ENCODE assay signal across 7 mouse cellular contexts in the genomic region with DNA sequence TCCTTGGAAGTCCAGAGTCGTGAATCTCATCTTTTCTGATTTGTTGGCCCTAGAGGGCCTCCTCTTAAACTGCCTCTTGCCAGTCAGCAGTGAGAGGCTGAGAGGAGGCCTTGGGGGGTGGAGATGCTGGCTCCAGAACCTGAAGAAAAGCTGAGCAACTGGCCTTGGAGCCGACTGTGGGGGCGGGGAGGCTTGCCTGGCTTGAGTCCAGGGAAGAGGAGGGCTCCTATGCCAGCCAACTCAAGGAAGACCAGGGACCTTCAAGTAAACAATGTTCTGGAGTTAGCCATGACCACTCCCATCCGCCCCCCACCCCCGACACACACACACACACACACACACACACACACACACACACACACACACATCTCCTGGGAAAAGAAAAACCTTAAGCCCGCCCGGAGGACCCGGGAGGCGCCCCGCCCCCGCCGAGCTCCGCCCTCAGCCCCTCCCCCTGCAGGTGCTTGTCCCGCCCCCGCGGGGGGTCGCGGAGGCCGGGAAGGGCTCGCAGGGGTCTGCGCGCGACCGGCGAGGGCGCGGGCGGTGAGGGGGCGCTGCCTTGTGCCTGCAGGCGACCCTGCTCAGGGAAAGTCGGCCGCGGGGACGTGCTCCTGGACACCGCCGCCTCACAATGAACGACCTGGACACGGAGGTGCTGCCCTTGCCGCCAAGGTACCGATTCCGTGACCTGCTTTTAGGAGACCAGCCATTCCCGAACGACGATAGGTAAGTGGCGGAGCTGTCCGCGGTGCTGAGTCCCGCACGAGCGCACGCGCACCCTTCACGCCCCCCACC. TPM values are rescaled to one million over a fixed set of nuclear protein-coding genes. Genes with fewer than 3 reads are reported as not detected.
DNase-seq lines count a peak whose midpoint lies in the region; ATAC-seq and TF ChIP-seq lines count a peak whose summit lies in the region.

A gene (plus strand): TSS at position 398 of the 795 bp plus-strand sequence.

- H3K27me3 ChIP-seq in embryonic facial prominence, embryonic 12.5 days = peaks cover 43% of the 10 kb centered on the region
- peaks cover 5% of the 10 kb centered on the region; the same call in 1 of the 2 replicates for H3K27me3 ChIP-seq in hindbrain, embryonic 14.5 days (ENCODE audit: control insufficient read depth, insufficient read depth, low read length)
- H3K27me3 ChIP-seq in midbrain, embryonic 10.5 days (ENCODE audit: low read depth, poor library complexity, severe bottlenecking) = peaks cover 52% of the 10 kb centered on the region
- H3K27me3 ChIP-seq in stomach, postnatal 0 days (ENCODE audit: control insufficient read depth, insufficient read depth, low read length) = no peaks in the 10 kb centered on the region

- no peak for TF ChIP-seq CTCF in stomach, postnatal 0 days (IDR thresholded peaks at IDR 0.05; ENCODE audit: low read depth)

- H3K9me3 ChIP-seq in ES-E14 (ENCODE audit: control insufficient read depth, insufficient read depth, low read depth, low read length) = no peaks in the 10 kb centered on the region
- no peaks in the 10 kb centered on the region for H3K9me3 ChIP-seq in embryonic facial prominence, embryonic 12.5 days
- no peaks in the 10 kb centered on the region for H3K9me3 ChIP-seq in hindbrain, embryonic 14.5 days (ENCODE audit: control insufficient read depth, low read length)
- no peaks in the 10 kb centered on the region for H3K9me3 ChIP-seq in midbrain, embryonic 10.5 days (replicated peaks)
- H3K9me3 ChIP-seq in stomach, postnatal 0 days (ENCODE audit: control insufficient read depth, low read length) = no peaks in the 10 kb centered on the region

- no peak for TF ChIP-seq EP300 in stomach, postnatal 0 days (optimal IDR thresholded peaks at IDR 0.05)

- WGBS in embryonic facial prominence, embryonic 12.5 days = under 1% methylated on average over 47 of the region's 53 CpGs
- WGBS in hindbrain, embryonic 14.5 days = under 1% methylated on average over 48 of the region's 53 CpGs
- 1% methylated on average over 51 of the region's 53 CpGs for WGBS in midbrain, embryonic 10.5 days
- 2% methylated on average over 44 of the region's 53 CpGs for WGBS in stomach, postnatal 0 days

- peak within 1 kb of the TSS; percentile 96 for H3K4me2 ChIP-seq in embryonic facial prominence, embryonic 12.5 days (replicated peaks)
- peak within 1 kb of the TSS; percentile 99 for H3K4me2 ChIP-seq in hindbrain, embryonic 14.5 days (replicated peaks)
- peak within 1 kb of the TSS; percentile 74 for H3K4me2 ChIP-seq in stomach, postnatal 0 days (replicated peaks; ENCODE audit: low read depth)

- intact Hi-C loops in left cerebral cortex, postnatal 14 days (cut with DNase I) = no loop called here

- DNase-seq in ES-E14 (ENCODE audit: low read depth, low spot score) (peak; percentile 50), adipocyte (ENCODE audit: low spot score) (peak; percentile 36)
- peak; percentile 61 for DNase-seq in hindbrain, embryonic 14.5 days (ENCODE audit: low spot score)
- DNase-seq in left cerebral cortex, postnatal 14 days (ENCODE audit: low spot score in 2 of 2) = peak; percentile 67 to 72
- DNase-seq in midbrain, embryonic 10.5 days (ENCODE audit: low spot score) = peak; percentile 43
- peak; percentile 48 for DNase-seq in stomach, postnatal 0 days (ENCODE audit: low spot score)

- H3K4me1 ChIP-seq in ES-E14 (ENCODE audit: control insufficient read depth in 2 of 2, insufficient read depth in 2 of 2, low read length in 2 of 2, poor library complexity in 1 of 2) = peaks cover 3 to 10% of the 10 kb centered on the region in 2 experiments; a peak in 3 of 4 replicates
- H3K4me1 ChIP-seq in embryonic facial prominence, embryonic 12.5 days = peaks cover 14% of the 10 kb centered on the region
- H3K4me1 ChIP-seq in hindbrain, embryonic 14.5 days (replicated peaks; ENCODE audit: control insufficient read depth, insufficient read depth, low read length) = peaks cover 6% of the 10 kb centered on the region
- H3K4me1 ChIP-seq in midbrain, embryonic 10.5 days = peaks cover 18% of the 10 kb centered on the region
- no peaks in the 10 kb centered on the region; the same call in 1 of the 2 replicates for H3K4me1 ChIP-seq in stomach, postnatal 0 days (replicated peaks; ENCODE audit: control insufficient read depth, insufficient read depth)

- H3K27ac ChIP-seq in ES-E14 (ENCODE audit: insufficient read depth, low read depth, low read length, poor library complexity, severe bottlenecking) = no peak within 1 kb of the TSS
- H3K27ac ChIP-seq in embryonic facial prominence, embryonic 12.5 days = no peak within 1 kb of the TSS
- H3K27ac ChIP-seq in hindbrain, embryonic 14.5 days = no peak within 1 kb of the TSS
- no peak within 1 kb of the TSS; the same call in 1 of the 2 replicates for H3K27ac ChIP-seq in midbrain, embryonic 10.5 days (replicated peaks)
- H3K27ac ChIP-seq in stomach, postnatal 0 days (replicated peaks) = no peak within 1 kb of the TSS

- H3K36me3 ChIP-seq in ES-E14 (ENCODE audit: control insufficient read depth, insufficient read depth, low read length, poor library complexity, severe bottlenecking) = no peaks in the 10 kb centered on the region
- H3K36me3 ChIP-seq in embryonic facial prominence, embryonic 12.5 days = no peaks in the 10 kb centered on the region
- H3K36me3 ChIP-seq in hindbrain, embryonic 14.5 days (replicated peaks; ENCODE audit: control insufficient read depth, insufficient read depth) = no peaks in the 10 kb centered on the region
- no peaks in the 10 kb centered on the region for H3K36me3 ChIP-seq in midbrain, embryonic 10.5 days
- H3K36me3 ChIP-seq in stomach, postnatal 0 days (ENCODE audit: control insufficient read depth, insufficient read depth, low read length) = no peaks in the 10 kb centered on the region

- no peak for ATAC-seq in embryonic facial prominence, embryonic 12.5 days (ENCODE audit: insufficient number of reproducible peaks, insufficient read depth, low FRiP score, low TSS enrichment)
- 0 out of 2 replicates have a peak, but pooled peaks have one; percentile 12 for ATAC-seq in hindbrain, embryonic 14.5 days (ENCODE audit: low FRiP score)
- ATAC-seq in stomach, postnatal 0 days (ENCODE audit: low FRiP score, low TSS enrichment) = peak; percentile 46; the same call in 1 of the 2 replicates

- peak within 1 kb of the TSS; percentile 69 to 82 for H3K4me3 ChIP-seq in ES-E14 (ENCODE audit: insufficient read depth in 1 of 2, low read depth in 1 of 2, low read length in 2 of 2, poor library complexity in 1 of 2, severe bottlenecking in 1 of 2)
- H3K4me3 ChIP-seq in embryonic facial prominence, embryonic 12.5 days = peak within 1 kb of the TSS; percentile 42
- H3K4me3 ChIP-seq in hindbrain, embryonic 14.5 days (replicated peaks; ENCODE audit: low read length) = peak within 1 kb of the TSS; percentile 62
- peak within 1 kb of the TSS; percentile 74 for H3K4me3 ChIP-seq in midbrain, embryonic 10.5 days
- H3K4me3 ChIP-seq in stomach, postnatal 0 days (ENCODE audit: low read depth, low read length) = peak within 1 kb of the TSS; percentile 39

- H3K9ac ChIP-seq in ES-E14 (ENCODE audit: insufficient read depth, low read depth, low read length, poor library complexity, severe bottlenecking) = no peak within 1 kb of the TSS
- H3K9ac ChIP-seq in embryonic facial prominence, embryonic 12.5 days = peak within 1 kb of the TSS; percentile 15; the same call in 1 of the 2 replicates
- peak within 1 kb of the TSS; percentile 62 for H3K9ac ChIP-seq in hindbrain, embryonic 14.5 days
- H3K9ac ChIP-seq in stomach, postnatal 0 days (ENCODE audit: low read length) = no peak within 1 kb of the TSS

- in situ Hi-C loops in ES-E14 (cut with MboI; ENCODE audit: low sequenced_read_pairs in 2 of 2, unreplicated experiment in 2 of 2) = no loop called here

TF ChIP-seq in ES-E14, 5 proteins besides CTCF, POLR2A, EP300 and RAD21:
- no peak for TF ChIP-seq ZNF384 (IDR thresholded peaks at IDR 0.05; ENCODE audit: low read depth, low read length)
- TF ChIP-seq CHD2 (IDR thresholded peaks at IDR 0.05; ENCODE audit: low read depth, low read length) = no peak
- TF ChIP-seq MAFK (IDR thresholded peaks at IDR 0.05; ENCODE audit: insufficient read depth, low read depth, low read length) = no peak
- TF ChIP-seq ZC3H11A (IDR thresholded peaks at IDR 0.05; ENCODE audit: borderline replicate concordance, low read depth, low read length) = no peak
- no peak; the same call in 1 of the 2 replicates for TF ChIP-seq HCFC1 (IDR thresholded peaks at IDR 0.05; ENCODE audit: borderline replicate concordance, insufficient read depth, low read length)

RNA-seq across cellular contexts. Expression of the gene that starts here (rescaled TPM):
- total RNA-seq in ES-E14 (2012; rRNA removed) = 2.0 and 3.0 TPM in 2 replicates
- polyA plus RNA-seq in embryonic facial prominence, embryonic 12.5 days (2016; fragmentation: Nextera tagmentation; extraction: Ambion mirVana) = 0.67 and 1.6 TPM in 2 replicates
- polyA plus RNA-seq in hindbrain, embryonic 14.5 days (2014; fragmentation: Nextera tagmentation; extraction: Ambion mirVana) = 20.4 and 20.6 TPM in 2 replicates
- 100 to 1,000 TPM; 114 to 120 TPM for total RNA-seq in left cerebral cortex, postnatal 14 days (2021)
- polyA plus RNA-seq in midbrain, embryonic 10.5 days (2016; fragmentation: Nextera tagmentation; extraction: Ambion mirVana) = 0.41 and 0.49 TPM in 2 replicates
- polyA plus RNA-seq in stomach, postnatal 0 days (2015; fragmentation: Nextera tagmentation; extraction: Ambion mirVana) = 0.19 and 0.30 TPM in 2 replicates

Comparison
In these comparisons a context has a peak if more than half of its experiments do, and no peak if none do; other contexts are left out.
1. RNA of the gene that starts here (total RNA-seq): 114 to 120 TPM in left cerebral cortex, postnatal 14 days; 2.0 to 3.0 TPM in ES-E14; every median in the first group is over 10 times any median in the second.
2. Peak in DNase-seq and H3K4me3 ChIP-seq in midbrain, embryonic 10.5 days; RNA of the gene not detected or under 1 TPM.
3. Peak in DNase-seq, ATAC-seq, H3K4me3 ChIP-seq and H3K4me2 ChIP-seq in stomach, postnatal 0 days; RNA of the gene not detected or under 1 TPM.
4. H3K9ac ChIP-seq: peak in embryonic facial prominence, embryonic 12.5 days (single experiment) and hindbrain, embryonic 14.5 days (single experiment); none in ES-E14 (single experiment) and stomach, postnatal 0 days (single experiment).
5. Peak in every context shown above with its lines, with median percentiles within 50 percentile points of each other: DNase-seq, H3K4me3 ChIP-seq and H3K4me2 ChIP-seq.